Mouse (Mus musculus) urinary bladder, adult 18-20 months (tissue): ENCODE measurements around the gene Ikzf4.
"Not testable (repeated sequence)": the region's sequence is repeated elsewhere in the genome, so short reads cannot be mapped to it uniquely, and the experiment has no call there.

Experiments
- DNase-seq, 2 experiments: peaks; one replicate each; pipeline ENCODE4 v3.0.0; 2022; ENCODE audit warnings: low spot score in 2 of 2, mixed read lengths in 2 of 2

Ikzf4 gene

GRCm38 (mm10) chr10:128640891-128641290 lies 4.9 kb downstream of the Ikzf4 start:
- DNase-seq = no peak

GRCm38 (mm10) chr10:128639999-128640398 lies 5.8 kb downstream of the Ikzf4 start:
- DNase-seq = no peak

- DNase-seq = no peak
Measured at GRCm38 (mm10) chr10:128637011-128637410, 8.8 kb downstream of the Ikzf4 start.

GRCm38 (mm10) chr10:128636561-128636960 lies 9.2 kb downstream of the Ikzf4 start:
- no peak for DNase-seq

- no peak for DNase-seq
Measured at GRCm38 (mm10) chr10:128635697-128636096, 10.1 kb downstream of the Ikzf4 start.

- no peak for DNase-seq
Measured at GRCm38 (mm10) chr10:128631571-128631970, 14.2 kb downstream of the Ikzf4 start.

- not testable (repeated sequence) for DNase-seq
Measured at GRCm38 (mm10) chr10:128630306-128630705, 15.5 kb downstream of the Ikzf4 start.

- DNase-seq = no peak
Measured at GRCm38 (mm10) chr10:128629746-128630145, 16.0 kb downstream of the Ikzf4 start.

- no peak for DNase-seq
Measured at GRCm38 (mm10) chr10:128627398-128628317, 18.1 kb downstream of the Ikzf4 start.

- peak; percentile 77 to 84 for DNase-seq
Measured at GRCm38 (mm10) chr10:128626311-128627310, 19.2 kb downstream of the Ikzf4 start, which contains the start of gene Rps26. TSS of gene Rps26 (minus strand) at chr10:128626747.

GRCm38 (mm10) chr10:128625287-128625894 lies 20.4 kb downstream of the Ikzf4 start:
- no peak for DNase-seq

- not testable (repeated sequence) for DNase-seq
Measured at GRCm38 (mm10) chr10:128623106-128623613, 22.6 kb downstream of the Ikzf4 start.

- DNase-seq = no peak
Measured at GRCm38 (mm10) chr10:128622702-128623101, 23.1 kb downstream of the Ikzf4 start.

- no peak for DNase-seq
Measured at GRCm38 (mm10) chr10:128621986-128622520, 23.7 kb downstream of the Ikzf4 start.

- DNase-seq = no peak
Measured at GRCm38 (mm10) chr10:128620241-128620640, 25.6 kb downstream of the Ikzf4 start.

GRCm38 (mm10) chr10:128619148-128619547 lies 26.6 kb downstream of the Ikzf4 start:
- DNase-seq = not testable (repeated sequence)

GRCm38 (mm10) chr10:128618570-128618969 lies 27.2 kb downstream of the Ikzf4 start:
- no peak for DNase-seq

- not testable (repeated sequence) for DNase-seq
Measured at GRCm38 (mm10) chr10:128615798-128616448, 29.9 kb downstream of the Ikzf4 start.

GRCm38 (mm10) chr10:128614934-128615333 lies 30.9 kb downstream of the Ikzf4 start:
- no peak for DNase-seq

GRCm38 (mm10) chr10:128613820-128614219 lies 32.0 kb downstream of the Ikzf4 start:
- not testable (repeated sequence) for DNase-seq

GRCm38 (mm10) chr10:128613154-128613440 lies 32.7 kb downstream of the Ikzf4 start:
- no peak for DNase-seq
